Mouse (Mus musculus): ENCODE results near the gene Fam189a1. TPM values are rescaled to one million over a fixed set of nuclear protein-coding genes. Genes with fewer than 3 reads are reported as not detected.
A peak's percentile ranks its signal among the peaks of the same experiment; 100 is the strongest.

The Fam189a1 gene
- total RNA-seq, 2 experiments from 2014 or later, result not detected

DNA sequence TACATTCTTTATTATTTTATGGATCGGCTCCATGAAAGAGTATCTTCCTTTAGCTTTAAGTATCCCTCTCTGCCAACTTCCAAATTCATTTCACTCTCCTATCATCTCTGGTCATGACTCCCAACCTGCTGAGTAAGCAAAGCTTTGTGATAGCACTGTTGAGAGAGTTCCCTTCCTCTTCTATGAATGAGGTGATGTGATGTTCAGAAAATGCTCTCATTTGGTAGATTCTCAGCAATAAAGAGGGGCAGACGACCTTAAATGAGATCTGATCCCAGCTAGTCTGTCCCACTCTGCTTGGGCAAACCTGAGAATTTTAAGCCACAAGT is 205.6 kb downstream of the Fam189a1 start:
- DNase-seq, result no peak

DNA sequence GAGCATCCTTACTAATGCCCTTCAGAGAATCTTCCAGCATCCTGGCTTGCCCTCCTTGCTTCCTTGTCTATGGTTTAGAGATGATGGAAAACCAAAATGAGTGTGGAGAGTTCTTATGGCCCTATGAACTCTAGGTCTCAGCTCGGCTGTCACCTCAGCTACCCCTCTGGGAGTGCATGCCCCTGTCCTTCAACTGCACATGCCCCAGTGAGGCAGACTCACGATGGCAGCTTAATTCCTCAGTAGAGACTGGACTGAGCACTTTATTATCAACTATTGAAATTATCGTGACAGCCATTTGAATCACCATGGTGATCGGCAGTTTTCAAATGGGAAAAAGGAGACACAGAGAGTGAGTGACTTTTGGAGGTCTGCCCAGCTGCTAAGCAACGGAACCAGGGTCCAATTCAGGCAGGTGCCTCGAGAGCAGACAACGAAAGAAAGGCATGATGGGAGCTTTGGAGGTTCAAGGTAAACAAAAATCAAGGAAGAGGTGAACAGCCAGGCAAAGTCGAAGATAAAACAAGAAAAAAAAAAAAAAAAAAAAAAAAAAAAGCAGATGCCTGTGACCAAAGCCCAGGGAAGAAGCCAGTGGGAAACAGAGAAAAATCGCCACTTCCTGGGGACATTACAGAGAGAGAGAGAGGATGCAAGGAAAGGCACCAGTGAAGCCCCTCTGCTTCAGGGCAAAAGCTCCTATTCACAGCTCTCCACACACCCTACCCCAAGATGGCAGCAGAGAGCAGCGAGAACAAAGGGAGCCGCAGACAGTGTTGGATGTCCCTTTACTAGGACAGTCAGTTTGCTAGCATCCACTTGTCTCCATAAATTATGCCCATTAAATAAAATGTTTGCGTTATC is 206.2 kb downstream of the Fam189a1 start:
- DNase-seq, result peak; percentile 11 to 65

- no peak for DNase-seq
Measured at GRCm38 (mm10) chr7:64949465-64949864, 206.9 kb downstream of the Fam189a1 start.

DNA sequence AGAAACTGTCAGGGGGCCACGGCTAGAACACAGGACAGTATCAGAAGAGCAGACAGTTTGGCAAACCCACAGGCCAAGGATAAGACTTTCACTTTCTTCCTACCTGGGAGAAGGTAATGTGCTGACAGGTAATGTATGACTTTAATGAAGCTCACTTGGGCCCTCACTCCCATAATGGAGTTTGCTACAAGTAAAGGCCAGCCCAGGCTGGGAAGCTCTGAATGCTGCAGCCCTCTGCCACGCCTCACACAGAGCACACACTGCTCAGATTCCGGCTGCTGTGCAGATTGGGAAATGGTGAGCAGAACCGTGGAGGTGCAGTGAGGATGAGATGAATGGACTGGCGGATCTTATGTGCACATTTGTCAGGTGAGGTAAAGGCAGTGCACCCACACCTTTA is 211.7 kb downstream of the Fam189a1 start:
- no peak for DNase-seq

DNA sequence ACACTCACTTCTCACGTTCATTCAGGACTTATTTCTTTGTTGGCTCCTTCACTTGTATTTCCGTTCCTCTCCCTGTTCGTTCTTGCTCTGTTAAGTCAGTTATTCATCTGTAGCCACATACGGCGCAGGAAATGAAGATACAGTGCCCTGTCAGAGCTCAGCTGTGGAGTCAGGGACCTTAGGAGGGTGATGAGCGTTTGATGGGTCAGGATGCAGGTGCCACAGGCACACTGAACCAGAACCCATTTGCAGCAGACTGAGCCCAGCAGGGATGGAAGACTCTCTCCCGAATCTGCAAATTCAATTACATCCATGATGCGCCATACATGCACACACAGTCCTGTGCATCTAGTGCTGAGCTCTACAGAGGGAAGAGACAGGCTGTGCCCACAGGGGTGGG is 212.2 kb downstream of the Fam189a1 start:
- DNase-seq, result no peak

GRCm38 (mm10) chr7:64936927-64937326 is 219.4 kb downstream of the Fam189a1 start:
- no peak for DNase-seq

DNA sequence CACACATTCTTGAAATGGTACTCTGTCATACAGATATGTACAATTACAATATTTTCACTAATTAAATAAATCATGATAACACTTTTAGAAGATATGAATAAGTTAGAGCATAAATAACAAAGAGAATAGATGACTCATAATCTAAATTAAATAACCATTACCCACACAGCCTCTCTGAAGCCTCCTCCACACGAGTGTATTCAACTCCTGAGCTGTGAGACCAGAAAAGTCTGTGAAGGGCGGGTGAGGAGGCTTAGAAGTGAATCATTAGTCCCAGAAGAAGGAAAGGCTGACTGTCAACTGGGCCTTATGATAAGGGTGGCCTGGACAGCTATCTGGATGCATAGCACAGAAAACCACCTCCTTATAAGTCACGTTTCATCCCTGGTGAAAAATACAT is 222.3 kb downstream of the Fam189a1 start:
- no peak for DNase-seq

DNA sequence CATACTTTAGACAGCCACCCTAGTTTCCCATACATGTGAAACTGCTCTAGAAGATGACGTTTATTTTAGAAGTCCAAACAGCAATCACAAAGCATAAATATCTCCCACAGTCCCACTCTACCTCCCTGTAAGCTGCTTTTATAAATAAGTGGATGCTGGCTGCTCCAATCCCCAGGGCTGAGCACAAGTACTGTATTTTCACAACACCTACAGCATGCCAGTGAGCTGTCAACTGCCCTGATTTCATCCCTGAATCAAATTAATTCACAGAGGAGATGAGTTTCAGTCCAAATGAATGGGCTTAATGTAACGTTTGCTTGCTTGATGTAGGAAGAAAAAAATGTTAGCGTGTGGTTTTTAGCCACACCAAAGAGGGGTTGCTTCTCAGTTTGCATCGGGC is 225.4 kb downstream of the Fam189a1 start:
- DNase-seq, result no peak

DNA sequence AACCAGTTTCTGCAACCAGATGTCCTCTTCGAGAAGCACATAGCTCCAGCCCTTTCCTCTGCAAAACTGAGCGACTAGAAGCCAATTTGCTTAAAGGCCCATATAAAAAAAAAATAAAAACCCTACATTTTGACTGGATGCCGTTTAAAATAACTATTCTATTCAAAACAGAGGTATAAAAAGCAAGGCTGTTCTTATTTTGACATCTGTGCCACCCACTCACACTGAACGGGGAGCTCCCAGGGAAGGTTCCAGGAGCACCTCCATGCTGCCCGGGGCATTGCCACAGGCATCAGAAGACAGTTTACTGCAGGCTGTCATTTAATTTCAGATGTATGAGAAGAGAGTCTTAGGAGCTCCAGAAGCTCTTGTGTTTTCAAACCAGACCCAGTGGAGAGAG is 232.5 kb downstream of the Fam189a1 start:
- DNase-seq, result no peak

DNA sequence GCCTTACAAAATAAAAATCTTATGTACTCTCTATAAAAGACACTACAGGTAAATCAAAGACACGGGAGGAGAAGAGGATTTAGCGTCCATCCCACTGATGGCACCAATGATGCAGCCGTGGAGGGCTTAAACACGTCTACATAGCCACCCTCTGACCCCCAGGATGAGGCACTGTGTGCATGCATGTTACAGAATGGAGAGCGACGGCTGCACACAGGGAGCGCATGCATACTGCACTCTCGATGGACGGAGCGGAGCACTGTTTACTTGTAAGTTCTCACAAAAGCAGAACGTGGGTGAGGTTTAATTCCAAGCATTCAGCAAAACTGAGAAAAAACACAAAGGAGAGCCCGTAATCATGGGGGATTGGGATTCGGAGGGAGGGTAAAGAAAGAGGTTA is 235.2 kb downstream of the Fam189a1 start:
- DNase-seq, result no peak

DNA sequence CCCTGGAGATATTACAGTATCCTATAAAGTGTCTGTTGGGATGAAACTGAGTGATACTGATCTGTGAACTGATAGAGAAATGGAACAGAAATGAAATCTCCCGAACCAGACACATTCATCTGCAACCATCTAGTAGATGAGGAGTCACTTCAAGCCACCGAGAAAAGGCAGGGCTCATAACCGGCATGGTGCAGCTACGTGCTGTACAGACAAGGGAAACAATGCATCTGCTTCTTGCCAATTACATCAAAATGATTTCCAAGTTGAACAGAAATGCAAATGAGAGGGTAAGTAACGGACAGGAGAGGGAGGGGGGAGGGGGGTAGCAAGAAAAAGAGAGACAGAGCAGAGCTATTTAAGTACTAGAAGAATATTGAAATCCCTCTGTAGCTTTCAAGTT is 235.6 kb downstream of the Fam189a1 start:
- no peak for DNase-seq

- no peak for DNase-seq
Measured at GRCm38 (mm10) chr7:64916654-64917053, 239.7 kb downstream of the Fam189a1 start.

- no peak for DNase-seq
Measured at GRCm38 (mm10) chr7:64915121-64915520, 241.2 kb downstream of the Fam189a1 start.

DNA sequence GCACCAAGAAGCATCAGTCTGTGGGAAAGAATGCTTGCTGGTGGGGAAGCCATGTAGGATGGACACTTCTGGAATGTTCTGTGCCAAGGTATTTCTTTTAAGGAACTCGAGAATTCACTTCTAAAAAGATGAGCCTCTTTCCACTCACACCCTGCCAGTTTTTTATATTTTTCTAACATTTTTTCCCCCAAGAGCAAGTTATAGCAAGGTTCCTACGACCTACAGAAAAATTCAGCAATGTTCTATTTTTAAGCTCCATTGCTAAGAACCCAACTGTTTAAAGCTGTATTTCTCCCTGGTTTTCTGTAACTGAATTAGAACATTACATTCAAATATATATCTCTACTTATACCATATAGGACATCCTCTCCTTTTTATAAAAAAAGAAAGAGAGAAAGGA is 244.4 kb downstream of the Fam189a1 start:
- no peak for DNase-seq

- DNase-seq, result no peak
Measured at GRCm38 (mm10) chr7:64910208-64910607, 246.2 kb downstream of the Fam189a1 start.

DNA sequence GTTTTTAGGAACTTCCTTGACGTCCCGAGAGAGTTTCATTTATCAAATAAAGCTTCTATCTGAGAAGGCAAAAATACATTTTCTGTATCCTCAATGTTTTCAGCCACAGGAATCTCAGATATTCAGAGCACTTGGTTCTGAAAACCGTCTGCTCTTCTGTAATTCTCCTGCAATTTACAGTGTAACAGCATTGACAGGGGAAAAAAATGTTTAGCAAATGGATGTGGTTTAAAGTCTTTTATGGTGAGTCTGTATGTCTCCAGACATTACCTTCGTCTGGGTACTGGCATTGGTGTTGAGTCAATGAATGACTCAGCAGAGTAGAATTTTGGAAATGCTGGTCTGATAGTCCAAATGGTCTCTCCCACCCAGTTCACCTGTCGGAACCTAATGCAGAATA is 249.4 kb downstream of the Fam189a1 start:
- no peak for DNase-seq

DNA sequence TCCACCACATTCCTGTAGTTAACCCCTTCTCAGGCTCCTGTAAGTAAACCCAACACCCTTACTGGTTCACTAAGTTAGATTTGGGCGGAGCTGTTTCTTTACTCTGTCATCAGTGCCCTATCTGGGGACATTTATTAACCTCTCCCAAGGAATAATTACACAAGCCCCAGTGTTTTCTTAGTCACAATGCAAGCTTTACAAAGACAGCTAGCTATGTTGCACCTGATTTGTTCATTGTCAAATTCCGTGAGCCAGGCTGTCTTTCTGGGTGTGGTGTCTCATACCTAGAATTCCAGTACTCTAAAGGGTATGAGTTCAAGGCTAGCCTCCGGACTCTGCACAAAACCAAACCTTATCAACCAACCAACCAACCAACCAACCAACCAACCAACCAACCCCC is 250.9 kb downstream of the Fam189a1 start:
- no peak for DNase-seq

DNA sequence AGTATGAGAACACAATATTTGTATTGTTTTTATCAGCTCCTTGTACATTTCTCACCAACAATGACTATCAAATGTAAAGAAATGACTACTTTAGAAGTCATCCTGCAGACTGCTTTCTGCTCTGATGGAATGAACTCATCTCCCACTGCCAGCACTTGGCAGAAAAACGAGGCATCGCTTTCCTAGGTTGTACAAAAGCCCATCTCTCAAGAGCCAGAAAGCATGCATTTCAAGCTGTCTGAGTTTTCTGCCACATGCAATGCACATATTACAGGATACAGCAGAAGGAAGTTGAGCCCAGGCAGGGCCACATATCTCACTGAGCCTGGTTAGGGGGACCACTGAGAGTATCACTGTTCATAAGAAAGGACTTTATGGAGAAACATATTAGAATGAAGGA is 256.1 kb downstream of the Fam189a1 start:
- DNase-seq, result no peak

DNA sequence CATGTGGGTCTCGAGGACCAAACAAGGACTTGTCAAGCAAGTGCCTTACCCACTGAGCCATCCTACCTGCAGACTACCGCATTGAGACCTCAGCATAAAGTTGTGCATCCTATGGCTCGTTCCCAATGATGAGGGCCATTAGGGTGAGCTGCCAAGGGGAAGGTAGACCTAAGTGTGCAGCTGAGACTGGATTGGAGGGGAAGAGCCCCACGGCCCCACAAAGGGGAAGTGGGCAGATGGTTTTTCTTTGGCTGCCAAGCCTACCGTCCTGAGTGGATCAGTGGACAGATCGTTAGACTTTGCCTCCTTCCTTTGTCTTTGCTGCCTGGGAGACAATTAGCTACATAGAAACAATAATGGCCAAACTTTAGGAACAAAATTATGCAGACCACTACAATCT is 259.8 kb downstream of the Fam189a1 start:
- DNase-seq, result no peak

DNA sequence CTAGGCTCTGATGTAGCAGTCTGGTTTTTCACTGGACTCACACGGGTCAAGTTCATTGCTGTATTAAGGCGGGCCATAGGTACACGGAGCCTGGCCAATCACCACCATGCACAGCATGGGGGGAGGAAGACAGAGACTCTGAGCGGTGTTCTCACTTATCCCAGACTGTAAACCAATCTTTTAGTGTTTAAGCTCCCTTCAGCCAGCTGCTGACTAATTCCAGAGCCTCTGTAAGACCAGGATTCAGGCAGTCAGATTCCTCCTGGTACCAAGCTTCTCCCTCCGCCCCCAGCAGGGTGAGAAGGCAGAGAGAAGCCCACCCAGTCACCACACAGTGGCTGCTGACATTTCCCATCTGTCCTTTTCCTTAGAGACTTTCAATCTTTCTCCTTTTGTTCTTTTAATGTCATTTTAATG is 260.7 kb downstream of the Fam189a1 start:
- DNase-seq, result no peak

DNA sequence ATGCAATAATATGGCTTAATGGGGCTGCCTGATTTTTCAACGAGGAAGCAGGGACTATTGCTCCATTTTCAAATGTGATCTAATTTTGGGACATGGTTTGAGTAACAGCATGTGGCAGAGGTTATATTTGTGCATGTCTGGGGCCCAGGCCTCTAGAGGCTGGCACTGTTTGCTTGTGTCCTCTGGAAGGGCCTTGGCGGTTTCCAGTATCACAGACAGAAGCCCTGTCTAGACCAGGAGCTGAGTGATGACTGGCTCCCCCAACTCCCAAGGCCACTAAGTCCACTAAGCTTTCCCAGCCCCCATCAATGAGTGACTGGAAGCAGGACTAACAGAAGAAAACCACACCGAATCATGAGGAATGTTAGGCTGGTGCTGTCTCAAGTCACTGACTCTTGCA is 265.2 kb downstream of the Fam189a1 start:
- DNase-seq, result peak; percentile 42 to 73

DNA sequence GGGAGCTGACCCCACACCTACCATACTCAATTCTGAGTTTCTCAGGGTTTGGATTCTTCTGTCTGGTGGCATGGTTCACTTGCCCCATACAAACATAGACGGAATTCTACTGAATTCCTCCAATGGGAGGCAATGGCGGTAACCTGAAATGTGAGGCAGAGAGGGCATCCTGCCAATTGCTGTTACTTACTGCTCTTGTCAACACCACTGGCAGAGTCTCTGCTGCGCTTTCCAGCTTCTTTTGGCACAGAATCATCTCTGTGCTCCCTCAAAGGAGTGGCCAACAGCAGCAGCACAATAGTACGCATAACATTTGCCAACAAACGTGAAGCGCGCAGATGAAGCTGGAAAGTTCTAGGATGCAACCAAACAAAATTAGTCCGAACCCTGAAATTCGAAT is 266.5 kb downstream of the Fam189a1 start:
- peak; percentile 67 to 77 for DNase-seq

- DNase-seq, result no peak
Measured at GRCm38 (mm10) chr7:64884187-64884862, 272.0 kb downstream of the Fam189a1 start.

DNA sequence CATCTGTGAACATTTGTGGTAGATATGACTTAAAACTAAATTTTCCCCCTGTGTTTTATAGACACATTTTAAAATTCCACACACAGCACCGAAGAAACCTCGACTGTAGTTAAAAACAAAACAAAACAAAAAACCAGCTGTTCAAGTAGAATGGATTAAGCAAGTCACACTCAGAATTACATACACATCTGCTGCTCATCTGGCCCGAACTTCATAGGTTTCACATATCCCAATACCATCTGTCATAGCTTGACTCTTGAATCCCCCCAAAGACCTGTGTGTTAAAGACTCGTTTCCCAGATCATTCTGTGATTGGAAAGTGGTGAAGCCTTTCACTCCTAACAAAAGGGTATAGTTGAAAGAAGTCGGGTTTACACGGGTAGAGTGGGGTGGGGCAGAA is 274.1 kb downstream of the Fam189a1 start:
- no peak for DNase-seq
